Mouse (Mus musculus): ENCODE results near the gene Mgat5b. TPM values are rescaled to one million over a fixed set of nuclear protein-coding genes. Genes with fewer than 3 reads are reported as not detected.

Mgat5b gene
- polyA plus RNA-seq, 1 experiment from 2014 or later: 0.67 TPM

- peaks cover 98% of the 10 kb centered on the region for H3K27me3 ChIP-seq (replicated peaks)
- peak overlapping the region; percentile 67 for H3K4me3 ChIP-seq
- peaks cover 22% of the 10 kb centered on the region for H3K4me1 ChIP-seq
- no peaks in the 10 kb centered on the region for H3K9me3 ChIP-seq
- peak overlapping the region; percentile 99 for H3K4me2 ChIP-seq
- H3K9ac ChIP-seq: peak overlapping the region; percentile 81
- ATAC-seq (ENCODE audit: extremely low read depth, insufficient number of reproducible peaks, low FRiP score, low TSS enrichment): no peak
- H3K27ac ChIP-seq (replicated peaks): no peak overlapping the region
- 3% methylated on average over 56 of the region's 58 CpGs for WGBS
- H3K36me3 ChIP-seq: no peaks in the 10 kb centered on the region
Observed at GRCm38 (mm10) chr11:116919186-116920020, 740 bp downstream of the Mgat5b start.

GRCm38 (mm10) chr11:116920746-116921145 is 2.1 kb downstream of the Mgat5b start:
- no peak overlapping the region for H3K4me2 ChIP-seq
- no peaks in the 10 kb centered on the region for H3K9me3 ChIP-seq
- 0% methylated on average over 6 of the region's 6 CpGs for whole genome bisulfite sequencing
- ATAC-seq (ENCODE audit: extremely low read depth, insufficient number of reproducible peaks, low FRiP score, low TSS enrichment): no peak
- no peak overlapping the region for H3K4me3 ChIP-seq
- H3K36me3 ChIP-seq: no peaks in the 10 kb centered on the region
- H3K27me3 ChIP-seq (replicated peaks): peaks cover 93% of the 10 kb centered on the region
- H3K27ac ChIP-seq (replicated peaks): no peak overlapping the region
- no peak overlapping the region for H3K9ac ChIP-seq
- H3K4me1 ChIP-seq: peaks cover 25% of the 10 kb centered on the region

- no peak overlapping the region for H3K4me3 ChIP-seq
- 21% methylated on average over 7 of the region's 7 CpGs for WGBS
- H3K4me2 ChIP-seq: no peak overlapping the region
- H3K9me3 ChIP-seq: no peaks in the 10 kb centered on the region
- H3K9ac ChIP-seq: peak overlapping the region; percentile 24; the same call in 1 of the 2 replicates
- peak overlapping the region; percentile 56; the same call in 1 of the 2 replicates for H3K27ac ChIP-seq (replicated peaks)
- peaks cover 27% of the 10 kb centered on the region for H3K4me1 ChIP-seq
- 0 out of 2 replicates have a peak, but pooled peaks have one; percentile 21 for ATAC-seq (ENCODE audit: extremely low read depth, insufficient number of reproducible peaks, low FRiP score, low TSS enrichment)
- peaks cover 90% of the 10 kb centered on the region for H3K27me3 ChIP-seq (replicated peaks)
- no peaks in the 10 kb centered on the region for H3K36me3 ChIP-seq
Observed at GRCm38 (mm10) chr11:116922058-116922457, 3.4 kb downstream of the Mgat5b start.

GRCm38 (mm10) chr11:116928031-116928430 is 9.4 kb downstream of the Mgat5b start:
- WGBS: 78% methylated on average over 6 of the region's 6 CpGs
- Histone ChIP-seq H3K9ac (no peak overlapping the region), H3K9me3 (no peaks in the 10 kb centered on the region), H3K4me1 (peaks cover 4% of the 10 kb centered on the region; the same call in 1 of the 2 replicates), H3K36me3 (no peaks in the 10 kb centered on the region), H3K27ac (replicated peaks) (no peak overlapping the region), H3K4me2 (no peak overlapping the region), H3K4me3 (no peak overlapping the region), H3K27me3 (replicated peaks) (peaks cover 53% of the 10 kb centered on the region)
- ATAC-seq (ENCODE audit: extremely low read depth, insufficient number of reproducible peaks, low FRiP score, low TSS enrichment): no peak

- Histone ChIP-seq H3K27ac (replicated peaks) (no peak overlapping the region), H3K4me1 (peaks cover 44% of the 10 kb centered on the region), H3K36me3 (no peaks in the 10 kb centered on the region), H3K9me3 (no peaks in the 10 kb centered on the region), H3K4me2 (no peak overlapping the region), H3K27me3 (replicated peaks) (peaks cover 6% of the 10 kb centered on the region), H3K4me3 (no peak overlapping the region), H3K9ac (no peak overlapping the region)
- ATAC-seq (ENCODE audit: extremely low read depth, insufficient number of reproducible peaks, low FRiP score, low TSS enrichment): no peak
- 81% methylated on average over 5 of the region's 5 CpGs for WGBS
Observed at GRCm38 (mm10) chr11:116934862-116935261, 16.2 kb downstream of the Mgat5b start.

- Histone ChIP-seq H3K4me1 (peaks cover 49% of the 10 kb centered on the region), H3K27me3 (replicated peaks) (peaks cover 5% of the 10 kb centered on the region; the same call in 1 of the 2 replicates), H3K4me2 (no peak overlapping the region), H3K4me3 (no peak overlapping the region), H3K9me3 (no peaks in the 10 kb centered on the region), H3K27ac (replicated peaks) (no peak overlapping the region), H3K9ac (no peak overlapping the region), H3K36me3 (no peaks in the 10 kb centered on the region)
- WGBS: 63% methylated on average over 8 of the region's 9 CpGs
- ATAC-seq (ENCODE audit: extremely low read depth, insufficient number of reproducible peaks, low FRiP score, low TSS enrichment): no peak
Observed at GRCm38 (mm10) chr11:116935354-116935753, 16.7 kb downstream of the Mgat5b start.

GRCm38 (mm10) chr11:116935917-116936316 is 17.3 kb downstream of the Mgat5b start:
- H3K9me3 ChIP-seq: no peaks in the 10 kb centered on the region
- no peaks in the 10 kb centered on the region for H3K36me3 ChIP-seq
- H3K4me1 ChIP-seq: peaks cover 53% of the 10 kb centered on the region
- no peak overlapping the region for H3K4me3 ChIP-seq
- H3K27me3 ChIP-seq (replicated peaks): peaks cover 5% of the 10 kb centered on the region; the same call in 1 of the 2 replicates
- ATAC-seq (ENCODE audit: extremely low read depth, insufficient number of reproducible peaks, low FRiP score, low TSS enrichment): no peak
- no peak overlapping the region for H3K27ac ChIP-seq (replicated peaks)
- WGBS: 64% methylated on average over 9 of the region's 9 CpGs
- no peak overlapping the region for H3K4me2 ChIP-seq
- no peak overlapping the region for H3K9ac ChIP-seq

- Histone ChIP-seq H3K36me3 (no peaks in the 10 kb centered on the region), H3K9me3 (no peaks in the 10 kb centered on the region), H3K4me2 (peak overlapping the region; percentile 7; the same call in 1 of the 2 replicates), H3K9ac (no peak overlapping the region), H3K4me3 (no peak overlapping the region), H3K27me3 (replicated peaks) (peaks cover 5% of the 10 kb centered on the region; the same call in 1 of the 2 replicates), H3K4me1 (peaks cover 54% of the 10 kb centered on the region), H3K27ac (replicated peaks) (no peak overlapping the region)
- WGBS: 34% methylated on average over 10 of the region's 10 CpGs
- ATAC-seq (ENCODE audit: extremely low read depth, insufficient number of reproducible peaks, low FRiP score, low TSS enrichment): no peak
Observed at GRCm38 (mm10) chr11:116937141-116937540, 18.5 kb downstream of the Mgat5b start.

GRCm38 (mm10) chr11:116940088-116940855 is 21.6 kb downstream of the Mgat5b start:
- H3K27ac ChIP-seq (replicated peaks): peak overlapping the region; percentile 80
- H3K36me3 ChIP-seq: no peaks in the 10 kb centered on the region
- peak overlapping the region; percentile 75 for H3K4me2 ChIP-seq
- H3K9me3 ChIP-seq: no peaks in the 10 kb centered on the region
- ATAC-seq (ENCODE audit: extremely low read depth, insufficient number of reproducible peaks, low FRiP score, low TSS enrichment): no peak
- H3K9ac ChIP-seq: peak overlapping the region; percentile 82
- peaks cover 5% of the 10 kb centered on the region; the same call in 1 of the 2 replicates for H3K27me3 ChIP-seq (replicated peaks)
- H3K4me1 ChIP-seq: peaks cover 69% of the 10 kb centered on the region
- H3K4me3 ChIP-seq: peak overlapping the region; percentile 50
- WGBS: 3% methylated on average over 20 of the region's 20 CpGs

GRCm38 (mm10) chr11:116944346-116944745 is 25.7 kb downstream of the Mgat5b start:
- no peak overlapping the region for H3K4me3 ChIP-seq
- H3K36me3 ChIP-seq: no peaks in the 10 kb centered on the region
- peaks cover 32% of the 10 kb centered on the region for H3K4me1 ChIP-seq
- no peaks in the 10 kb centered on the region for H3K9me3 ChIP-seq
- H3K27ac ChIP-seq (replicated peaks): peak overlapping the region; percentile 10; the same call in 1 of the 2 replicates
- H3K4me2 ChIP-seq: no peak overlapping the region
- no peaks in the 10 kb centered on the region; the same call in 1 of the 2 replicates for H3K27me3 ChIP-seq (replicated peaks)
- peak overlapping the region; percentile 35; the same call in 1 of the 2 replicates for H3K9ac ChIP-seq
- no peak for ATAC-seq (ENCODE audit: extremely low read depth, insufficient number of reproducible peaks, low FRiP score, low TSS enrichment)
- WGBS: 29% methylated on average over 4 of the region's 4 CpGs

- H3K9ac ChIP-seq: 0 out of 2 replicates have a peak overlapping the region, but pooled peaks have one; percentile 50
- no peaks in the 10 kb centered on the region for H3K27me3 ChIP-seq (replicated peaks)
- H3K9me3 ChIP-seq: no peaks in the 10 kb centered on the region
- no peak overlapping the region for H3K4me3 ChIP-seq
- H3K4me1 ChIP-seq: peaks cover 29% of the 10 kb centered on the region
- H3K27ac ChIP-seq (replicated peaks): 0 out of 2 replicates have a peak overlapping the region, but pooled peaks have one; percentile 32
- no peak overlapping the region for H3K4me2 ChIP-seq
- no peaks in the 10 kb centered on the region for H3K36me3 ChIP-seq
- no peak for ATAC-seq (ENCODE audit: extremely low read depth, insufficient number of reproducible peaks, low FRiP score, low TSS enrichment)
- 50% methylated on average over 9 of the region's 9 CpGs for WGBS
Observed at GRCm38 (mm10) chr11:116949832-116950231, 31.2 kb downstream of the Mgat5b start.
